Mouse (Mus musculus) kidney, adult 2 months (tissue): ENCODE measurements around the gene Fyb. TPM values are rescaled to one million over a fixed set of nuclear protein-coding genes. Genes with fewer than 3 reads are reported as not detected.

Experiments used
- DNase-seq: peaks from one replicate; pipeline ENCODE4 v3.0.0; 2021
- H3K27ac ChIP-seq: fragments of 200-500 bp; 2 replicates; pipeline ENCODE4 v1.5.1; 2012; ENCODE audit warnings: low read depth, low read length, control low read depth, inconsistent platforms; ENCODE audit not compliant: insufficient read depth
- H3K27me3 ChIP-seq: fragments of 200-500 bp; replicated peaks from 2 replicates; pipeline ENCODE4 v1.6.1; 2012; ENCODE audit warnings: mild to moderate bottlenecking, moderate library complexity, low read length, inconsistent platforms; ENCODE audit not compliant: control insufficient read depth, insufficient read depth
- H3K36me3 ChIP-seq: fragments of 200-500 bp; 2 replicates; pipeline ENCODE4 v1.6.1; 2012; ENCODE audit warnings: mild to moderate bottlenecking, moderate library complexity, low read length, inconsistent platforms; ENCODE audit not compliant: control insufficient read depth, insufficient read depth
- H3K4me1 ChIP-seq: fragments of 200-500 bp; 2 replicates; pipeline ENCODE4 v1.6.1; 2011; ENCODE audit warnings: low read length; ENCODE audit not compliant: control insufficient read depth, insufficient read depth
- H3K4me3 ChIP-seq: fragments of 200-500 bp; 2 replicates; pipeline ENCODE4 v1.5.1; 2011; ENCODE audit warnings: mild to moderate bottlenecking, low read depth, low read length, control low read depth; ENCODE audit not compliant: insufficient read depth
- CTCF ChIP-seq: fragments of 200-500 bp; conservative IDR thresholded peaks from 2 replicates; pipeline ENCODE4 v1.5.1; 2011; ENCODE audit warnings: low read depth, mild to moderate bottlenecking, control low read depth, low read length, moderate library complexity, mixed read lengths; ENCODE audit not compliant: insufficient read depth, insufficient read length
- POLR2A ChIP-seq: fragments of 200-500 bp; IDR thresholded peaks from one replicate; pipeline ENCODE4 v1.6.1; 2011; ENCODE audit warnings: low read depth, low read length, control low read depth
- WGBS: fragments of 180-500 bp; shearing (Covaris S2); methylation state at CpG from one replicate; pipeline ENCODE4 v1.1.7; 2018; 5-methylcytosine and 5-hydroxymethylcytosine counted together
- polyA plus RNA-seq: library from polyadenylated mRNA; depleted of rRNA; stranded (reverse); fragments of >200 nt; gene quantifications from 2 replicates; pipeline ENCODE4 v1.2.3, GENCODE M21; 2012

The Fyb gene
- polyA plus RNA-seq, 1 experiment: 3.0 TPM

- Histone ChIP-seq H3K4me1 (no peaks in the 10 kb centered on the region), H3K27ac (no peak overlapping the region), H3K36me3 (no peaks in the 10 kb centered on the region), H3K4me3 (no peak overlapping the region), H3K27me3 (no peaks in the 10 kb centered on the region)
- TF ChIP-seq POLR2A (no peak), CTCF (no peak)
- DNase-seq: no peak
- 73% methylated on average over 10 of the region's 10 CpGs for whole genome bisulfite sequencing
These were observed 2.0 kb upstream of the Fyb start for GRCm38 (mm10) chr15:6520505-6521155.

GRCm38 (mm10) chr15:6524801-6525200 is 2.1 kb downstream of the Fyb start:
- H3K27ac ChIP-seq: no peak overlapping the region

GRCm38 (mm10) chr15:6525386-6525785 is 2.7 kb downstream of the Fyb start:
- DNase-seq: no peak
- no peak overlapping the region for H3K27ac ChIP-seq

More at GRCm38 (mm10) chr15:6524801-6525200, 2.1 kb downstream of the Fyb start:
- 95% methylated on average over 2 of the region's 2 CpGs for WGBS
- Histone ChIP-seq H3K27me3 (no peaks in the 10 kb centered on the region), H3K4me1 (no peaks in the 10 kb centered on the region), H3K4me3 (no peak overlapping the region), H3K36me3 (no peaks in the 10 kb centered on the region)
- TF ChIP-seq POLR2A (no peak), CTCF (no peak)
- DNase-seq: no peak

GRCm38 (mm10) chr15:6533858-6534343 is 11.2 kb downstream of the Fyb start:
- no peaks in the 10 kb centered on the region for H3K27me3 ChIP-seq
- TF ChIP-seq POLR2A (no peak), CTCF (no peak)
- no peak for DNase-seq
- WGBS: 83% methylated on average over 3 of the region's 3 CpGs
- no peaks in the 10 kb centered on the region for H3K36me3 ChIP-seq
- H3K27ac ChIP-seq: no peak overlapping the region
- H3K4me1 ChIP-seq: no peaks in the 10 kb centered on the region
- H3K4me3 ChIP-seq: no peak overlapping the region

More at GRCm38 (mm10) chr15:6525386-6525785, 2.7 kb downstream of the Fyb start:
- WGBS: 90% methylated on average over 3 of the region's 3 CpGs
- no peaks in the 10 kb centered on the region for H3K27me3 ChIP-seq
- no peaks in the 10 kb centered on the region for H3K4me1 ChIP-seq
- TF ChIP-seq CTCF: no peak
- no peak for TF ChIP-seq POLR2A
- no peaks in the 10 kb centered on the region for H3K36me3 ChIP-seq
- no peak overlapping the region for H3K4me3 ChIP-seq

GRCm38 (mm10) chr15:6534592-6534991 is 11.9 kb downstream of the Fyb start:
- Histone ChIP-seq H3K27ac (no peak overlapping the region), H3K4me1 (no peaks in the 10 kb centered on the region), H3K36me3 (no peaks in the 10 kb centered on the region), H3K4me3 (no peak overlapping the region), H3K27me3 (no peaks in the 10 kb centered on the region)
- no peak for DNase-seq
- no peak for TF ChIP-seq POLR2A
- 87% methylated on average over 8 of the region's 8 CpGs for WGBS

GRCm38 (mm10) chr15:6539639-6540338 is 17.1 kb downstream of the Fyb start:
- Histone ChIP-seq H3K4me1 (no peaks in the 10 kb centered on the region), H3K4me3 (no peak overlapping the region), H3K27me3 (no peaks in the 10 kb centered on the region), H3K36me3 (no peaks in the 10 kb centered on the region), H3K27ac (no peak overlapping the region)
- DNase-seq: no peak
- WGBS: 71% methylated on average over 7 of the region's 7 CpGs
- no peak for TF ChIP-seq CTCF
- TF ChIP-seq POLR2A: no peak

- DNase-seq: no peak
These were observed 26.3 kb downstream of the Fyb start for GRCm38 (mm10) chr15:6548911-6549310.

GRCm38 (mm10) chr15:6551875-6552274 is 29.2 kb downstream of the Fyb start:
- Histone ChIP-seq H3K4me1 (no peaks in the 10 kb centered on the region), H3K36me3 (no peaks in the 10 kb centered on the region), H3K27ac (no peak overlapping the region), H3K27me3 (no peaks in the 10 kb centered on the region), H3K4me3 (no peak overlapping the region)
- TF ChIP-seq POLR2A (no peak), CTCF (no peak)
- 76% methylated on average over 7 of the region's 7 CpGs for WGBS
- DNase-seq: no peak

More at GRCm38 (mm10) chr15:6548911-6549310, 26.3 kb downstream of the Fyb start:
- TF ChIP-seq CTCF (no peak), POLR2A (no peak)
- H3K4me1 ChIP-seq: no peaks in the 10 kb centered on the region
- no peaks in the 10 kb centered on the region for H3K36me3 ChIP-seq
- no peak overlapping the region for H3K27ac ChIP-seq
- 93% methylated on average over 4 of the region's 4 CpGs for WGBS
- no peak overlapping the region for H3K4me3 ChIP-seq
- H3K27me3 ChIP-seq: no peaks in the 10 kb centered on the region
